Mouse (Mus musculus) ES-E14 (cell line): ENCODE measurements around the gene Tmed11.

Source experiments
- CHD2 ChIP-seq: IDR thresholded peaks from 2 replicates; pipeline ENCODE4 v1.6.1; 2014; ENCODE audit warnings: mild to moderate bottlenecking, low read depth, low read length, inconsistent platforms
- MAFK ChIP-seq: IDR thresholded peaks from 2 replicates; pipeline ENCODE4 v1.6.1; 2014; ENCODE audit warnings: mild to moderate bottlenecking, low read depth, low read length, inconsistent platforms; ENCODE audit not compliant: insufficient read depth
- ZNF384 ChIP-seq: IDR thresholded peaks from 2 replicates; pipeline ENCODE4 v1.6.1; 2012; ENCODE audit warnings: low read depth, low read length, inconsistent platforms

DNA sequence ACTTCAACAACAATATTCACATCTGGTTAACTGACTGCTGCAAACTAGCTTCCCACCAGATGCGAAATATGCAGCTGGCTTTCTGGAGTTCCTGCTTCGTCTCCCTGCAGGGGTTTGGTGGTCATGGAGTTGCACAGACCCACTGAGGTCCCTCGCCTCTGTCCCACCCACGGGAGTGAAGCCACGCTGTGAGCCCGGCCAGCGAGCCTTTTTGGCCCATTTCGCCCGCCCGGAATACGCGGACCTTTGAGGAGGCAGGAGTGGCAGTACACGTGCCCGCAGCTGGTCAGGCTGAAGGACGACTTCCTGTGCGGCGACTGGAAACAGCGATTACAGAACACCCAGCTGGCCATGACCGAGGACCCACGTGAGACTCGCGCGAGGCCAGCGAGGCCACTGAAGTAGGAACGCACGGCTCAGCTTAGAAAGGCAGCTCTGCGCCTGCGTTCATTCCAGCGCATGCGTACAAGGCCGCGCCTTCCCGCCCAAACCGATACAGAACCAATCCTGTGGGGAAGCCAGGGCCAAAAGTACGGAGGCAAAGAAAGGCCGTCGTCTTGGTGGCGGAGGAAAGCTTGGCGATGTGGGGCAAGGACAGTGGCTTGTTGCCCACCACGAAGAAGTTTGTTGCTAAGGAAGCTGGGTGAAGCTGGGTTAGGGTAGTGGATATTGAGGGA, 20.4 kb downstream of the Tmed11 start, which contains the start of gene Rnf212:
- no peak for TF ChIP-seq CHD2
- no peak for TF ChIP-seq MAFK
- no peak for TF ChIP-seq ZNF384
